Mouse (Mus musculus) lung, postnatal 36 days (tissue): ENCODE measurements around the gene P2rx7.

Source experiments
- DNase-seq: peaks from one replicate; pipeline ENCODE4 v3.0.0; 2022; ENCODE audit warnings: mixed read lengths

Gene P2rx7

GRCm38 (mm10) chr5:122733881-122734280 lies 90.2 kb downstream of the P2rx7 start:
- DNase-seq = no peak

- DNase-seq = no peak
Observed at GRCm38 (mm10) chr5:122735853-122736252, 92.1 kb downstream of the P2rx7 start.

- no peak for DNase-seq
Observed at GRCm38 (mm10) chr5:122736761-122737160, 93.0 kb downstream of the P2rx7 start.
